Mouse (Mus musculus) kidney, adult 8-10 months (tissue): ENCODE data around the gene Vmn1r142.
"Not testable (repeated sequence)": the region's sequence is repeated elsewhere in the genome, so short reads cannot be mapped to it uniquely, and the experiment has no call there.

Experiments used
- DNase-seq, 2 experiments: peaks; one replicate each; pipeline ENCODE4 v3.0.0; 2022

Vmn1r142 gene

DNA sequence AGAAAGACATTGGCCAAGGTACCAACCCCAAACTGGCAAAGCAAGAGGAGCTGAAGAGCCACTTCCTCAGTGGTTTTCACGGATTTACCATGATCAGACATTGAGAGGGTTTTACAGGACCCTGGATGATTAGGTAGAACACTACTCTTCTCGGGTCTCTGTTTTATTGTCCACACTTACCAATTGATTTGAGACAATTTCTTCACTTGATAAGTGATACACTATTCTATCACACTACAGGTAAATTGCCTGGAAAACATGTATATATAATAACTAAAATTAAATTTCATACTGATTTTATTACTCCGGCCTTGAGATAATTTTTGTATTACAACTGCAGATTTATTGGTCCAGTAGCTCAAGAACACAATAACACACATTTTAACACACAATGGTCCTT, at the start of gene Vmn1r142:
TSS of gene Vmn1r142 (minus strand) at position 101 of the 400 bp plus-strand sequence.
- not testable (repeated sequence) for DNase-seq

DNA sequence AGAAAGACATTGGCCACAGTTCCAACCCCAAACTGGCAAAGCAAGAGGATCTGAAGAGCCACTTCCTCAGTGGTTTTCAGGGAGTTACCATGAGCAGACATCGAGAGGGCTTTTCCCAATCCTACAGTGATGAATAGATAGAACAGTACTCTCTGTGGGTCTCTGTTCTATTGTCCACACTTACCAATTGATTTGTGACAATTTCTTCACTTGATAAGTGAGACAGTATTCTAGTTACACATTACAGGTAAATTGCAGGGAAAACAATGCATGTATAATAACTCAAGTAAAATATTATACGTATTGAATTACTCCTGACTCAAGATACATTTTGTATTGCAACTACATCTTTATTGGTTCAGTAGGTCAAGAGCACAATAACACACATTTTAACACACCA, 37.3 kb upstream of the Vmn1r142 start, which contains the start of gene Gm8653:
TSS of gene Gm8653 (minus strand) at position 101 of the 400 bp plus-strand sequence.
- not testable (repeated sequence) for DNase-seq

DNA sequence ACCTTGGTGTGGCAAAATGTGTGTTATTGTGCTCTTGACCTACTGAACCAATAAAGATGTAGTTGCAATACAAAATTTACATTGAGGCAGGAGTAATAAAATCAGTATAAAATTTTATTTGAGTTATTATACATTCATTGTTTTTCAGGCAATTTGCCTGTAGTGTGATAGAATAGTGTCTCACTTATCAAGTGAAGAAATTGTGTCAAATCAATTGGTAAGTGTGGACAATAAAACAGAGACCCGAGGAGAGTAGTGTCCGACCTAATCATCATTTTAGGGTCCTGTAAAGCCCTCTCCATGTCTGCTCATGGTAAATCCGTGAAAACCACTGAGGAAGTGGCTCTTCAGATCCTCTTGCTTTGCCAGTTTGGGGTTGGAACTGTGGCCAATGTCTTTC, 25.2 kb upstream of the Vmn1r142 start, which contains the start of gene Vmn1r143:
TSS of gene Vmn1r143 (plus strand) at position 301 of the 400 bp plus-strand sequence.
- DNase-seq: not testable (repeated sequence)

DNA sequence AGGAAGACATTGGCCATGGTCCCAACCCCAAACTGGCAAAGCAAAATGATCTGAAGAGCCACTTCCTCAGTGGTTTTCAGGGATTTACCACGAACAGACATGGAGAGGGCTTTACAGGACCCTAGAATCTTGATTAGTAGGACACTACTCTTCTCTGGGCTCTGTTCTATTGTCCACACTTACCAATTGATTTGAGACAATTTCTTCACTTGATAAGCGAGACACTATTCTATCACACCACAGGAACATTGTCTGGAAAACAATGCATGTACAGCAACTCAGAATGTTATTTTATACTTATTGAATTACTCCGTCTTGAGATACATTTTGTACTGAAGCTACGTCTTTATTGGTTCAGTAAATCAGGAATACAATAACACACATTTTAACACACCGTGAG, 29.2 kb downstream of the Vmn1r142 start, which contains the start of gene Gm10666:
TSS of gene Gm10666 (minus strand) at position 101 of the 400 bp plus-strand sequence.
- not testable (repeated sequence) for DNase-seq

DNA sequence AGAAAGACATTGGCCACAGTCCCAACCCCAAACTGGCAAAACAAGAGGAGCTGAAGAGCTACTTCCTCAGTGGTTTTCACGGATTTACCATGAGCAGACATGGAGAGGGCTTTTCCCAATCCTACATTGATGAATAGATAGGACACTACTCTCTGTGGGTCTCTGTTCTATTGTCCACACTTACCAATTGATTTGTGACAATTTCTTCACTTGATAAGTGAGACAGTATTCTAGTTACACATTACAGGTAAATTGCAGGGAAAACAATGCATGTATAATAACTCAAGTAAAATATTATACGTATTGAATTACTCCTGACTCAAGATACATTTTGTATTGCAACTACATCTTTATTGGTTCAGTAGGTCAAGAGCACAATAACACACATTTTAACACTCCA, 45.7 kb downstream of the Vmn1r142 start, which contains the start of gene Gm16451:
TSS of gene Gm16451 (minus strand) at position 101 of the 400 bp plus-strand sequence.
- DNase-seq: not testable (repeated sequence)
